Mouse (Mus musculus): ENCODE results near the gene Ginm1. TPM values are rescaled to one million over a fixed set of nuclear protein-coding genes. Genes with fewer than 3 reads are reported as not detected.

The Ginm1 gene
- 49.3 and 51.2 TPM in 2 replicates for polyA plus RNA-seq (2015; fragmentation: Nextera tagmentation; extraction: Ambion mirVana)

GRCm38 (mm10) chr10:7792751-7793385, at the start of gene Ginm1, which contains the start of gene Ppil4:
TSS of gene Ginm1 (minus strand) at chr10:7792824.
TSS of gene Ppil4 (plus strand) at chr10:7792891.
- Histone ChIP-seq H3K27ac (replicated peaks) (peak within 1 kb of the TSS; percentile 81), H3K9ac (peak within 1 kb of the TSS; percentile 83), H3K4me3 (peak within 1 kb of the TSS; percentile 70), H3K36me3 (peaks cover 23% of the 10 kb centered on the region), H3K4me2 (peak within 1 kb of the TSS; percentile 85), H3K9me3 (no peaks in the 10 kb centered on the region), H3K27me3 (no peaks in the 10 kb centered on the region), H3K4me1 (replicated peaks) (peaks cover 28% of the 10 kb centered on the region)
- under 1% methylated on average over 52 of the region's 52 CpGs for WGBS
- peak; percentile 95 for ATAC-seq (ENCODE audit: low FRiP score, low read depth)

- H3K4me3 ChIP-seq: no peak overlapping the region
- H3K4me1 ChIP-seq (replicated peaks): no peaks in the 10 kb centered on the region
- H3K4me2 ChIP-seq: no peak overlapping the region
- 73% methylated on average over 14 of the region's 14 CpGs for WGBS
- H3K27me3 ChIP-seq: no peaks in the 10 kb centered on the region
- no peak overlapping the region for H3K9ac ChIP-seq
- no peak overlapping the region for H3K27ac ChIP-seq (replicated peaks)
- no peaks in the 10 kb centered on the region for H3K36me3 ChIP-seq
- ATAC-seq (ENCODE audit: low FRiP score, low read depth): no peak
- no peaks in the 10 kb centered on the region for H3K9me3 ChIP-seq
These were observed 49.0 kb upstream of the Ginm1 start for GRCm38 (mm10) chr10:7841571-7842080.

GRCm38 (mm10) chr10:7840785-7841184, 48.2 kb upstream of the Ginm1 start:
- H3K4me1 ChIP-seq (replicated peaks): no peaks in the 10 kb centered on the region
- no peak overlapping the region for H3K27ac ChIP-seq (replicated peaks)
- H3K4me3 ChIP-seq: no peak overlapping the region
- 64% methylated on average over 3 of the region's 3 CpGs for WGBS
- ATAC-seq (ENCODE audit: low FRiP score, low read depth): no peak
- H3K36me3 ChIP-seq: no peaks in the 10 kb centered on the region
- no peak overlapping the region for H3K9ac ChIP-seq
- no peak overlapping the region for H3K4me2 ChIP-seq
- H3K9me3 ChIP-seq: no peaks in the 10 kb centered on the region
- H3K27me3 ChIP-seq: no peaks in the 10 kb centered on the region

GRCm38 (mm10) chr10:7840353-7840733, 47.7 kb upstream of the Ginm1 start:
- WGBS: 83% methylated on average over 2 of the region's 2 CpGs
- H3K9ac ChIP-seq: no peak overlapping the region
- H3K4me2 ChIP-seq: no peak overlapping the region
- no peaks in the 10 kb centered on the region for H3K4me1 ChIP-seq (replicated peaks)
- H3K4me3 ChIP-seq: no peak overlapping the region
- no peaks in the 10 kb centered on the region for H3K36me3 ChIP-seq
- H3K27ac ChIP-seq (replicated peaks): no peak overlapping the region
- H3K27me3 ChIP-seq: no peaks in the 10 kb centered on the region
- ATAC-seq (ENCODE audit: low FRiP score, low read depth): no peak
- H3K9me3 ChIP-seq: no peaks in the 10 kb centered on the region

- no peaks in the 10 kb centered on the region for H3K9me3 ChIP-seq
- H3K4me3 ChIP-seq: no peak overlapping the region
- H3K9ac ChIP-seq: no peak overlapping the region
- no peak overlapping the region for H3K27ac ChIP-seq (replicated peaks)
- no peak overlapping the region for H3K4me2 ChIP-seq
- no peak for ATAC-seq (ENCODE audit: low FRiP score, low read depth)
- H3K4me1 ChIP-seq (replicated peaks): no peaks in the 10 kb centered on the region
- no peaks in the 10 kb centered on the region for H3K27me3 ChIP-seq
- 78% methylated on average over 22 of the region's 22 CpGs for WGBS
- H3K36me3 ChIP-seq: no peaks in the 10 kb centered on the region
These were observed 47.1 kb upstream of the Ginm1 start for GRCm38 (mm10) chr10:7839551-7840352.

GRCm38 (mm10) chr10:7838874-7839421, 46.3 kb upstream of the Ginm1 start:
- H3K9me3 ChIP-seq: no peaks in the 10 kb centered on the region
- no peak for ATAC-seq (ENCODE audit: low FRiP score, low read depth)
- H3K9ac ChIP-seq: no peak overlapping the region
- no peak overlapping the region for H3K27ac ChIP-seq (replicated peaks)
- WGBS: 86% methylated on average over 5 of the region's 5 CpGs
- H3K36me3 ChIP-seq: no peaks in the 10 kb centered on the region
- H3K4me2 ChIP-seq: no peak overlapping the region
- no peaks in the 10 kb centered on the region for H3K4me1 ChIP-seq (replicated peaks)
- H3K4me3 ChIP-seq: no peak overlapping the region
- no peaks in the 10 kb centered on the region for H3K27me3 ChIP-seq

- H3K9ac ChIP-seq: no peak overlapping the region
- no peaks in the 10 kb centered on the region for H3K27me3 ChIP-seq
- H3K4me2 ChIP-seq: no peak overlapping the region
- no peaks in the 10 kb centered on the region for H3K4me1 ChIP-seq (replicated peaks)
- 90% methylated on average over 8 of the region's 8 CpGs for WGBS
- H3K27ac ChIP-seq (replicated peaks): no peak overlapping the region
- H3K36me3 ChIP-seq: no peaks in the 10 kb centered on the region
- H3K9me3 ChIP-seq: no peaks in the 10 kb centered on the region
- H3K4me3 ChIP-seq: no peak overlapping the region
- ATAC-seq (ENCODE audit: low FRiP score, low read depth): no peak
These were observed 45.4 kb upstream of the Ginm1 start for GRCm38 (mm10) chr10:7838036-7838435.

- no peak overlapping the region for H3K4me2 ChIP-seq
- no peak for ATAC-seq (ENCODE audit: low FRiP score, low read depth)
- H3K9me3 ChIP-seq: no peaks in the 10 kb centered on the region
- H3K4me1 ChIP-seq (replicated peaks): no peaks in the 10 kb centered on the region
- H3K27me3 ChIP-seq: no peaks in the 10 kb centered on the region
- no peak overlapping the region for H3K27ac ChIP-seq (replicated peaks)
- H3K9ac ChIP-seq: no peak overlapping the region
- WGBS: 94% methylated on average over 8 of the region's 8 CpGs
- no peak overlapping the region for H3K4me3 ChIP-seq
- H3K36me3 ChIP-seq: no peaks in the 10 kb centered on the region
These were observed 44.8 kb upstream of the Ginm1 start for GRCm38 (mm10) chr10:7837446-7837845.

- H3K4me3 ChIP-seq: no peak overlapping the region
- H3K4me1 ChIP-seq (replicated peaks): peaks cover 2% of the 10 kb centered on the region; the same call in 1 of the 2 replicates
- H3K9me3 ChIP-seq: no peaks in the 10 kb centered on the region
- no peaks in the 10 kb centered on the region for H3K36me3 ChIP-seq
- no peaks in the 10 kb centered on the region for H3K27me3 ChIP-seq
- WGBS: 81% methylated on average over 2 of the region's 2 CpGs
- no peak overlapping the region for H3K4me2 ChIP-seq
- no peak for ATAC-seq (ENCODE audit: low FRiP score, low read depth)
- H3K9ac ChIP-seq: no peak overlapping the region
- no peak overlapping the region for H3K27ac ChIP-seq (replicated peaks)
These were observed 44.3 kb upstream of the Ginm1 start for GRCm38 (mm10) chr10:7836902-7837301.

- Histone ChIP-seq H3K27ac (replicated peaks) (no peak overlapping the region), H3K27me3 (no peaks in the 10 kb centered on the region), H3K4me3 (no peak overlapping the region), H3K4me1 (replicated peaks) (peaks cover 4% of the 10 kb centered on the region; the same call in 1 of the 2 replicates), H3K36me3 (no peaks in the 10 kb centered on the region), H3K9me3 (no peaks in the 10 kb centered on the region), H3K4me2 (no peak overlapping the region), H3K9ac (no peak overlapping the region)
- no peak for ATAC-seq (ENCODE audit: low FRiP score, low read depth)
- WGBS: 82% methylated on average over 10 of the region's 10 CpGs
These were observed 42.1 kb upstream of the Ginm1 start for GRCm38 (mm10) chr10:7834671-7835225.

GRCm38 (mm10) chr10:7833377-7834165, 40.9 kb upstream of the Ginm1 start:
- ATAC-seq (ENCODE audit: low FRiP score, low read depth): no peak
- no peak overlapping the region for H3K27ac ChIP-seq (replicated peaks)
- no peaks in the 10 kb centered on the region for H3K36me3 ChIP-seq
- no peaks in the 10 kb centered on the region for H3K9me3 ChIP-seq
- peaks cover 4% of the 10 kb centered on the region; the same call in 1 of the 2 replicates for H3K4me1 ChIP-seq (replicated peaks)
- H3K27me3 ChIP-seq: no peaks in the 10 kb centered on the region
- H3K4me3 ChIP-seq: no peak overlapping the region
- 83% methylated on average over 9 of the region's 9 CpGs for WGBS
- no peak overlapping the region for H3K9ac ChIP-seq
- no peak overlapping the region for H3K4me2 ChIP-seq
